In genomic region chr4:153724045-153724444, GRCm38 (mm10) we compare ENCODE assay signal across 17 mouse cellular contexts.
"Had no signal": no experiment of that assay in that cellular context is flagged by ENCODE, and none has a peak within 500 bp of the region (broad histone marks: within the 10 kb centered on the region; RNA-seq: fewer than 3 reads in every experiment).

No protein-coding gene starts in this region.

- DNase-seq: kidney, adult 18-20 months; kidney, adult 9 months; kidney, postnatal 14 days; kidney, postnatal 4 days; liver; lung, adult 18-20 months; lung, postnatal 10 days; lung, postnatal 36 days; retina, postnatal 1 day; thymus, adult 2 months; thymus, postnatal 14 days; thymus, postnatal 4 days had no signal

- ATAC-seq: inflammation-experienced regulatory T-cells, adult 6 months; intestine, embryonic 16.5 days; liver, embryonic 12.5 days; midbrain, embryonic 13.5 days; midbrain, embryonic 16.5 days had no signal
